Mouse (Mus musculus): ENCODE data around the gene Vwa7.

DNA sequence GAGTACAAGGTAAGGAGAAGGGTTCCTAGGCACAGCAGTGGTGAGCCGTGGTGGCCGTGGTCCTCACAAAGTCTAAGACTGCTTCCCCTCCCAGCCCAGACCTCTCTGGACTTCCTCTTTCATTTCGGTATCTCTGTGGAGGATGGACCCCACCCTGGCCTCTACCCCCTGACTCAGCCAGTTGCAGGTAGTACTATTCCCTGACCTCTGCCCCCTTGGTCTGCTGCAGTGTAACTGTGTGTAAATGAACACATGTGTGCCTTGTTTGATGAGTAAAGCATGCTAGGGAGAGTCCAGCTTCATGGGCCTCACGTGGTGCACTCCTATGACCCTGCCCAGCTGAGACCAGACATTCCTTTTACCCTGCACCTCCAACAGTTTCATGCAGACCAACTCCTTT lies 7.4 kb downstream of the Vwa7 start:
- TF ChIP-seq EP300 (IDR thresholded peaks at IDR 0.05) (no peak), CTCF (IDR thresholded peaks at IDR 0.05) (no peak)
